Mouse (Mus musculus): ENCODE data around the gene Eif4e1b.

GRCm38 (mm10) chr13:54821931-54822330 lies 38.1 kb downstream of the Eif4e1b start:
- TF ChIP-seq CTCF (IDR thresholded peaks at IDR 0.05; ENCODE audit: low read depth) (no peak), EP300 (IDR thresholded peaks at IDR 0.05; ENCODE audit: low read depth) (no peak)

All from liver, postnatal 0 days (tissue).